27 mouse cellular contexts compared by ENCODE assay signal in genomic region chr6:58896648-58897047, GRCm38 (mm10). TPM values are rescaled to one million over a fixed set of nuclear protein-coding genes. Genes with fewer than 3 reads are reported as not detected.
DNase-seq lines count a peak whose midpoint lies in the region; ATAC-seq and TF ChIP-seq lines count a peak whose summit lies in the region.
"Had no signal": no experiment of that assay in that cellular context is flagged by ENCODE, and none has a peak within 500 bp of the region (broad histone marks: within the 10 kb centered on the region; RNA-seq: fewer than 3 reads in every experiment).

No protein-coding gene starts in this region.

- H3K4me3 ChIP-seq in forebrain, embryonic 15.5 days: no peak overlapping the region
- no peak overlapping the region for H3K4me3 ChIP-seq in forebrain, embryonic 16.5 days (replicated peaks; ENCODE audit: low read length)
- H3K4me3 ChIP-seq: erythroblast, embryonic 14.5 days; hindbrain, embryonic 15.5 days; kidney, embryonic 15.5 days; midbrain, embryonic 10.5 days; midbrain, embryonic 15.5 days; neural tube, embryonic 15.5 days had no signal

- intact Hi-C loops in heart, postnatal 25 days (cut with DNase I): no loop called here

- 0 out of 2 replicates have a peak, but pooled peaks cover 4% of the 10 kb centered on the region for H3K36me3 ChIP-seq in forebrain, embryonic 15.5 days
- H3K36me3 ChIP-seq in forebrain, embryonic 16.5 days (ENCODE audit: control insufficient read depth, insufficient read depth): no peaks in the 10 kb centered on the region
- H3K36me3 ChIP-seq: G1E; kidney, embryonic 15.5 days; midbrain, embryonic 10.5 days had no signal

- no peak for TF ChIP-seq POLR2A in brain, embryonic 14.5 days (IDR thresholded peaks at IDR 0.05; ENCODE audit: borderline replicate concordance, extremely low read depth, insufficient read depth, insufficient read length, poor library complexity, severe bottlenecking)

- no peak for ATAC-seq in forebrain, embryonic 15.5 days (replicated peaks)
- ATAC-seq in forebrain, embryonic 16.5 days: no peak
- ATAC-seq: inflammation-experienced regulatory T-cells, adult 6 months; midbrain, embryonic 15.5 days had no signal

- peaks cover 20% of the 10 kb centered on the region for H3K4me1 ChIP-seq in forebrain, embryonic 15.5 days
- H3K4me1 ChIP-seq in forebrain, embryonic 16.5 days (replicated peaks; ENCODE audit: control insufficient read depth, insufficient read depth, low read length): peaks cover 16% of the 10 kb centered on the region; the same call in 1 of the 2 replicates
- H3K4me1 ChIP-seq: hindbrain, embryonic 15.5 days; kidney, embryonic 15.5 days; midbrain, embryonic 10.5 days; midbrain, embryonic 15.5 days; neural tube, embryonic 15.5 days had no signal

- H3K9me3 ChIP-seq in forebrain, embryonic 15.5 days: no peaks in the 10 kb centered on the region
- H3K9me3 ChIP-seq in forebrain, embryonic 16.5 days (ENCODE audit: control insufficient read depth, low read length): no peaks in the 10 kb centered on the region
- H3K9me3 ChIP-seq: G1E; hindbrain, embryonic 15.5 days; kidney, embryonic 15.5 days; midbrain, embryonic 10.5 days; midbrain, embryonic 15.5 days; neural tube, embryonic 15.5 days had no signal

- H3K27ac ChIP-seq in forebrain, embryonic 15.5 days (replicated peaks): 0 out of 2 replicates have a peak overlapping the region, but pooled peaks have one; percentile 19
- H3K27ac ChIP-seq in forebrain, embryonic 16.5 days (ENCODE audit: low read length): no peak overlapping the region
- H3K27ac ChIP-seq: hindbrain, embryonic 15.5 days; kidney, embryonic 15.5 days; liver, embryonic 14.5 days; midbrain, embryonic 10.5 days; midbrain, embryonic 15.5 days; neural tube, embryonic 15.5 days had no signal

- WGBS in forebrain, embryonic 15.5 days: 42% methylated on average over 3 of the region's 3 CpGs
- 48% methylated on average over 3 of the region's 3 CpGs for WGBS in forebrain, embryonic 16.5 days

- DNase-seq in heart, adult 8-10 months (ENCODE audit: low spot score): peak; percentile 56
- DNase-seq in heart, postnatal 25 days (ENCODE audit: low spot score): no peak
- DNase-seq in brain, embryonic 14.5 days (ENCODE audit: low read depth): peak; percentile 14
- DNase-seq in skeletal muscle tissue, adult 2 months (ENCODE audit: low read depth, low spot score): peak; percentile 37
- no peak for DNase-seq in lung, postnatal 14 days
- DNase-seq: adrenal gland, postnatal 10 days; cerebellum, postnatal 14 days; kidney, adult 11 months; kidney, postnatal 25 days; liver; lung, embryonic 14.5 days; retina, postnatal 1 day; right cerebral cortex, postnatal 14 days; thymus, postnatal 25 days had no signal

- no peaks in the 10 kb centered on the region for H3K27me3 ChIP-seq in forebrain, embryonic 15.5 days
- no peaks in the 10 kb centered on the region for H3K27me3 ChIP-seq in forebrain, embryonic 16.5 days (replicated peaks; ENCODE audit: control insufficient read depth, insufficient read depth, low read length)
- H3K27me3 ChIP-seq: hindbrain, embryonic 15.5 days; kidney, embryonic 15.5 days; midbrain, embryonic 15.5 days; neural tube, embryonic 15.5 days had no signal

- H3K4me2 ChIP-seq in forebrain, embryonic 15.5 days (replicated peaks): no peak overlapping the region
- H3K4me2 ChIP-seq in forebrain, embryonic 16.5 days (ENCODE audit: low read length): no peak overlapping the region
- H3K4me2 ChIP-seq: hindbrain, embryonic 15.5 days; kidney, embryonic 15.5 days; lung, embryonic 14.5 days; midbrain, embryonic 15.5 days; neural tube, embryonic 15.5 days had no signal

- H3K9ac ChIP-seq in forebrain, embryonic 15.5 days (replicated peaks): no peak overlapping the region
- no peak overlapping the region for H3K9ac ChIP-seq in forebrain, embryonic 16.5 days (replicated peaks; ENCODE audit: low read depth, low read length)
- H3K9ac ChIP-seq: hindbrain, embryonic 15.5 days; kidney, embryonic 15.5 days; liver, embryonic 14.5 days; lung, embryonic 14.5 days; midbrain, embryonic 15.5 days; neural tube, embryonic 15.5 days had no signal

- no peak for TF ChIP-seq CTCF in brain, embryonic 14.5 days (IDR thresholded peaks at IDR 0.05; ENCODE audit: borderline replicate concordance, extremely low read depth, insufficient read depth, insufficient read length)

RNA-seq across cellular contexts. Expression of gene Nap1l5, which starts 10.2 kb away (rescaled TPM):
- 69.4 and 90.4 TPM in 2 replicates for polyA plus RNA-seq in forebrain, embryonic 15.5 days (2015; fragmentation: Nextera tagmentation; extraction: Ambion mirVana)
- 82.8 and 111 TPM in 2 replicates for polyA plus RNA-seq in forebrain, embryonic 16.5 days (2015; fragmentation: Nextera tagmentation; extraction: Ambion mirVana)
- total RNA-seq in heart, adult 8-10 months (2022): 1 to 10 TPM in 2 of 4 experiments, under 1 TPM in 2; 0.86 to 1.6 (median 1.1) TPM
- total RNA-seq in heart, postnatal 25 days (2021): under 1 TPM; 0.52 to 0.92 TPM
- polyA plus RNA-seq in brain, embryonic 14.5 days (2012; rRNA removed): 72.6 and 113 TPM in 2 replicates
- total RNA-seq: G1E; hematopoietic stem cell, adult 5-6 weeks; megakaryocyte progenitor cell, adult 5-6 weeks had no signal
- polyA plus RNA-seq: erythroblast, embryonic 14.5 days; G1E had no signal

Comparison
In these comparisons a context has a peak if more than half of its experiments do, and no peak if none do; other contexts are left out.
1. DNase-seq: peak in heart, adult 8-10 months (single experiment), brain, embryonic 14.5 days (single experiment) and skeletal muscle tissue, adult 2 months (single experiment); none in heart, postnatal 25 days (single experiment) and lung, postnatal 14 days (single experiment).